Mouse (Mus musculus) liver, embryonic 13.5 days (tissue): ENCODE data around the gene Acpp. TPM values are rescaled to one million over a fixed set of nuclear protein-coding genes. Genes with fewer than 3 reads are reported as not detected.

Source experiments
- ATAC-seq: fragments of 200-750 bp; cut with Nextera tagmentation; 2 replicates; pipeline ENCODE4 v1.8.0; 2017; ENCODE audit warnings: low read depth, mild to moderate bottlenecking, moderate number of reproducible peaks, moderate library complexity
- DNase-seq: peaks from one replicate; pipeline ENCODE4 v3.0.0; 2022
- H3K27ac ChIP-seq: fragments of 300-500 bp; sonication (generic); 2 replicates; pipeline ENCODE4 v1.5.1; 2015; ENCODE audit warnings: moderate library complexity, mild to moderate bottlenecking, inconsistent platforms
- H3K27me3 ChIP-seq: fragments of 300-500 bp; sonication (generic); 2 replicates; pipeline ENCODE4 v1.6.1; 2015; ENCODE audit warnings: mild to moderate bottlenecking, inconsistent platforms
- H3K36me3 ChIP-seq: fragments of 300-500 bp; sonication (generic); 2 replicates; pipeline ENCODE4 v1.6.1; 2015; ENCODE audit warnings: mild to moderate bottlenecking, inconsistent platforms
- H3K4me1 ChIP-seq: fragments of 300-500 bp; sonication (generic); replicated peaks from 2 replicates; pipeline ENCODE4 v1.6.1; 2015; ENCODE audit warnings: inconsistent platforms
- H3K4me2 ChIP-seq: fragments of 300-500 bp; sonication (generic); 2 replicates; pipeline ENCODE4 v1.6.1; 2015; ENCODE audit warnings: inconsistent platforms, mild to moderate bottlenecking, moderate library complexity
- H3K4me3 ChIP-seq: fragments of 300-500 bp; sonication (generic); replicated peaks from 2 replicates; pipeline ENCODE4 v1.5.1; 2015; ENCODE audit warnings: mild to moderate bottlenecking, inconsistent platforms
- H3K9ac ChIP-seq: fragments of 300-500 bp; sonication (generic); 2 replicates; pipeline ENCODE4 v1.6.1; 2015; ENCODE audit warnings: mild to moderate bottlenecking, inconsistent platforms
- H3K9me3 ChIP-seq: fragments of 300-500 bp; sonication (generic); replicated peaks from 2 replicates; pipeline ENCODE4 v1.6.1; 2016; ENCODE audit warnings: inconsistent platforms
- WGBS: fragments of 180-500 bp; shearing (Covaris S2); methylation state at CpG from one replicate; pipeline ENCODE4 v1.1.7; 2015; ENCODE audit not compliant: insufficient replicate concordance; 5-methylcytosine and 5-hydroxymethylcytosine counted together
- polyA plus RNA-seq: library from polyadenylated mRNA; unstranded; fragments of >200 nt; fragmentation: Nextera tagmentation; extraction: Ambion mirVana; gene quantifications from 2 replicates; pipeline ENCODE4 v1.2.1, GENCODE M21; 2015

Acpp gene
- polyA plus RNA-seq, 1 experiment from 2014 or later, result 0.07 TPM

DNA sequence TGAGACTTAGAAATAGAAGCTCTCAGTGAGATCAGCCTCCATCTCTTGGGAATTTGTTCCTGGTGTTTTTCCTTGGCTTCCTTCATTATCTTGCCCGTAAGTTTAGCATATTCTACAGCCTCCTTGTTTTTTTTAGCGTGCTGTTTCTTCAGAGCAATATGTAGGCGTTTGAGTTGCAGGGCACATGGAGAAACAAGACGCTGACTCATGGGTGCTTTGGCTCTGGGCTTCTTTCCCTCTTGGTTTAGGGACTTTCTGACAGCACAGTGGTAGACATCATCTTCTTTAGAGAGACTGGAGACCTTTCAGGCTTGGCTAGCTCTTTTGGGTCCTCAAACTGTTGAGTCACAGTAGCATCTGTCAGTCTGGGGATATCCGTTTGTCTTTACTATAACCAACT, 6.6 kb upstream of the Acpp start:
- H3K27me3 ChIP-seq, result no peaks in the 10 kb centered on the region
- no peaks in the 10 kb centered on the region for H3K4me1 ChIP-seq
- no peak overlapping the region for H3K4me3 ChIP-seq
- no peaks in the 10 kb centered on the region for H3K9me3 ChIP-seq
- H3K9ac ChIP-seq, result no peak overlapping the region
- H3K4me2 ChIP-seq, result no peak overlapping the region
- DNase-seq (no peak), ATAC-seq (no peak)
- no peaks in the 10 kb centered on the region for H3K36me3 ChIP-seq
- no peak overlapping the region for H3K27ac ChIP-seq
- 48% methylated on average over 5 of the region's 5 CpGs for WGBS

GRCm38 (mm10) chr9:104339483-104339882, 1.9 kb upstream of the Acpp start:
- H3K9me3 ChIP-seq, result no peaks in the 10 kb centered on the region
- H3K4me2 ChIP-seq, result no peak overlapping the region
- H3K9ac ChIP-seq, result no peak overlapping the region
- H3K27me3 ChIP-seq, result no peaks in the 10 kb centered on the region
- no peak overlapping the region for H3K27ac ChIP-seq
- H3K36me3 ChIP-seq, result no peaks in the 10 kb centered on the region
- H3K4me1 ChIP-seq, result 0 out of 2 replicates have a peak, but pooled peaks cover 4% of the 10 kb centered on the region
- ATAC-seq, result no peak
- 54% methylated on average over 5 of the region's 5 CpGs for WGBS
- no peak for DNase-seq
- H3K4me3 ChIP-seq, result no peak overlapping the region

GRCm38 (mm10) chr9:104338489-104339427, 1.2 kb upstream of the Acpp start:
- Histone ChIP-seq H3K9me3 (no peaks in the 10 kb centered on the region), H3K27ac (no peak overlapping the region), H3K36me3 (no peaks in the 10 kb centered on the region), H3K9ac (no peak overlapping the region), H3K4me3 (no peak overlapping the region), H3K4me2 (no peak overlapping the region), H3K27me3 (no peaks in the 10 kb centered on the region), H3K4me1 (0 out of 2 replicates have a peak, but pooled peaks cover 4% of the 10 kb centered on the region)
- ATAC-seq (no peak), DNase-seq (no peak)
- 54% methylated on average over 18 of the region's 18 CpGs for WGBS

DNA sequence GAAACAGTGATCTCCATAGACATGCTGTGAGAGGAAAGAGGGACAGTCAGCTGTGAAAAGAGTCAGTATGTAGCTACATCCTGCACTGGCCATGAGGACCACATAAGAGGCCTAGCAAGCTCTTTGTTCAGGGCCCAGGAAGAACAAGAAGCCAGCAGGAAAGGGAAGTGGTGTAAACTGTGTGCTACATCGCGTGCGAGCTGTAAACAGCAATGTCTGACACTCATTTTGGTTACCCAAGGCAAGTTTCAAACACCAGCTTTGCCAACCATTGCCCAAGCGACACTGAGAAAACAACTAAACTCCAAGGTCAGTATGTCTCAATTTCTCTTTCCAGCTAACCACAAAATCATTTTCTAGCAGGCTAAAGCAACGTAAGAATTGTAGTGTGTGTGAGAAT, 6.2 kb downstream of the Acpp start:
- H3K4me2 ChIP-seq, result no peak overlapping the region
- no peaks in the 10 kb centered on the region for H3K9me3 ChIP-seq
- H3K27ac ChIP-seq, result no peak overlapping the region
- no peak overlapping the region for H3K9ac ChIP-seq
- no peak overlapping the region for H3K4me3 ChIP-seq
- H3K36me3 ChIP-seq, result no peaks in the 10 kb centered on the region
- no peak for ATAC-seq
- WGBS, result 57% methylated on average over 5 of the region's 5 CpGs
- no peaks in the 10 kb centered on the region for H3K4me1 ChIP-seq
- no peak for DNase-seq
- no peaks in the 10 kb centered on the region for H3K27me3 ChIP-seq

- no peak overlapping the region for H3K4me3 ChIP-seq
- 53% methylated on average over 4 of the region's 4 CpGs for WGBS
These were observed 8.9 kb downstream of the Acpp start for GRCm38 (mm10) chr9:104328655-104329054.

DNA sequence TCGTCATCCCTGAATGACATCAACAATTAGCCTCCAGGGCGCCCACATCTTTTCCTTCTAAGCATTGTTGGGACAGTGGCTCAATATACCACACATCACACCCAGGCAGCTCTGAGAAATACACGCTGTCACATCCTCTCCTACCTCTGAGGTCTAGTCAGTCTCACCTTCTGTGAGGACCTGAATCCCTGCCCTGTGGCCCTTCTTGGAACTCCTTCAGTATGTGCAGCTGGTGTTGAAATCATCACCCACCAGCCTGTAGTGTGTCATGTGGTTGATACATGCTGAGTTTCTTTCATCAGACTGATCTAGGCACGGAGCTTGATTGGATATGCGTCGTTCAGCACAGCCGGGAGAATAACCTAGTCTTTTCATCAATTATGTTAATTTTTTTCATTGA, 16.0 kb downstream of the Acpp start:
- no peak overlapping the region for H3K4me2 ChIP-seq
- no peaks in the 10 kb centered on the region for H3K4me1 ChIP-seq
- no peaks in the 10 kb centered on the region for H3K9me3 ChIP-seq
- H3K27ac ChIP-seq, result no peak overlapping the region
- no peaks in the 10 kb centered on the region for H3K36me3 ChIP-seq
- H3K9ac ChIP-seq, result no peak overlapping the region
- no peak overlapping the region for H3K4me3 ChIP-seq
- ATAC-seq, result no peak
- 62% methylated on average over 7 of the region's 7 CpGs for WGBS
- no peak for DNase-seq
- H3K27me3 ChIP-seq, result no peaks in the 10 kb centered on the region

More at GRCm38 (mm10) chr9:104328655-104329054, 8.9 kb downstream of the Acpp start:
- Histone ChIP-seq H3K4me1 (no peaks in the 10 kb centered on the region), H3K4me2 (no peak overlapping the region), H3K9me3 (no peaks in the 10 kb centered on the region), H3K36me3 (no peaks in the 10 kb centered on the region), H3K27me3 (no peaks in the 10 kb centered on the region), H3K27ac (no peak overlapping the region), H3K9ac (no peak overlapping the region)
- DNase-seq (no peak), ATAC-seq (no peak)

DNA sequence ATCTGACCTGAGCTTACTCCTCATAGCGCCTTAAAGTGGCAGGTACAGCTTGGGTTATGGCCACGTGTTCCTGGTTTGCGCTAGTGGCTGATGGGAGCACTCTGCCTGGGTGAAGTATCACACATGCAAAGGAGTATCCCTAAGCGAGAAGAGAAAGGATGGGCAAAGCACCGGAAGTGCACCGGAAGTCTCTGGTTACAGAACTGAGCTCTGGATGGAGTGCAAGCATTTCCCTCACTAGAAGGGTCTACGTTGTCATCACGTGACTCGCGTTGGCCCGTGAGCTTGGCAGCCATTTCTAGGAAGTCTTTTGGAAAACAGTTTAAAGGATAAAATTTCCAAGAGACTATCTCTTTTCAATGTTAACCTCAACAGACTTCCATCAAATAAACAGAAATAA, 21.2 kb downstream of the Acpp start:
- Histone ChIP-seq H3K4me3 (no peak overlapping the region), H3K9ac (no peak overlapping the region), H3K4me2 (no peak overlapping the region), H3K27me3 (no peaks in the 10 kb centered on the region), H3K4me1 (no peaks in the 10 kb centered on the region), H3K27ac (no peak overlapping the region), H3K36me3 (no peaks in the 10 kb centered on the region), H3K9me3 (no peaks in the 10 kb centered on the region)
- DNase-seq (no peak), ATAC-seq (no peak)
- 70% methylated on average over 11 of the region's 11 CpGs for WGBS

GRCm38 (mm10) chr9:104315499-104315898, 22.0 kb downstream of the Acpp start:
- ATAC-seq, result no peak
- 12% methylated on average over 10 of the region's 10 CpGs for WGBS
- Histone ChIP-seq H3K4me3 (no peak overlapping the region), H3K27me3 (no peaks in the 10 kb centered on the region), H3K4me1 (no peaks in the 10 kb centered on the region), H3K36me3 (no peaks in the 10 kb centered on the region), H3K27ac (no peak overlapping the region), H3K9ac (no peak overlapping the region), H3K9me3 (no peaks in the 10 kb centered on the region), H3K4me2 (no peak overlapping the region)
- DNase-seq, result no peak

- Histone ChIP-seq H3K9ac (no peak overlapping the region), H3K27me3 (no peaks in the 10 kb centered on the region), H3K27ac (no peak overlapping the region), H3K9me3 (no peaks in the 10 kb centered on the region), H3K4me2 (no peak overlapping the region), H3K36me3 (no peaks in the 10 kb centered on the region), H3K4me1 (no peaks in the 10 kb centered on the region), H3K4me3 (no peak overlapping the region)
- WGBS, result 12% methylated on average over 6 of the region's 6 CpGs
- peak; percentile 25 for DNase-seq
- no peak for ATAC-seq
These were observed 30.8 kb downstream of the Acpp start for GRCm38 (mm10) chr9:104306734-104307133.

DNA sequence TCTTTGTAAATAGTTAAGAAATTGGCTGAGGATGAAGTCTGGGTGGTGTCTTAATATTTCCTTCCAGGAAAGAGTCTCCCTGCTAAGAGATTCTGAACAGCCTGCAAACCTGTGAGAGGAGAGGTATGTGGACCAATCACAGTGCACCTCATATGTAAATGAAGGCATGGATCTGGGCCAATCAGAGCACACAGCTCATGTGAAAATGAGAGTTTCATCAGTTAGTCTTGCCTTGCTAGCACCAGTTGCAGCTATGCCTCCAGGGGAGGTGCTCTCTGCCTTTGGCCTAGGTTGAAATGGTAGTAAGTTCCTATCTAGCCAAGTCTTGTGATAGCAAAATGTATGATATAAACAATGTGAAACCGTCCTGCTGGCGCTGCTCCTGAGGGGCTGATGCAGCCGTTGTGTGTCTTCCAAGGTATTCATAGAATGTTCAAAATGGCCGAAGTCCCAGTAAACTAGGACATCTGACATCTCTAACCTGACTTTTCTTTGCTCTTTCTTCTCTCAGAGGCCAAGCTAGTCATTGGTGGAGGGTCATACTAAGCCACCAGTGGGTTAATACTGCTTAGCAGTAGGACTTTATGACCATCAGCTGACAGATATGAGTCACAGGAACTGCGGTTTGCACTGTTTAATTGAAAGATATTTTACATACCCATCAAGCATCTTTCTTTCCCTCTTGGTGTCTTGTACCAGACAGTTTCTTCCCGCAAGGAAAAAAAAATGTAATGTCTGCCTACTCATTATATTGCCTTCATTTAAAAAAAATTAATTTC, 32.0 kb downstream of the Acpp start:
- DNase-seq, result no peak
- no peaks in the 10 kb centered on the region for H3K4me1 ChIP-seq
- no peak for ATAC-seq

DNA sequence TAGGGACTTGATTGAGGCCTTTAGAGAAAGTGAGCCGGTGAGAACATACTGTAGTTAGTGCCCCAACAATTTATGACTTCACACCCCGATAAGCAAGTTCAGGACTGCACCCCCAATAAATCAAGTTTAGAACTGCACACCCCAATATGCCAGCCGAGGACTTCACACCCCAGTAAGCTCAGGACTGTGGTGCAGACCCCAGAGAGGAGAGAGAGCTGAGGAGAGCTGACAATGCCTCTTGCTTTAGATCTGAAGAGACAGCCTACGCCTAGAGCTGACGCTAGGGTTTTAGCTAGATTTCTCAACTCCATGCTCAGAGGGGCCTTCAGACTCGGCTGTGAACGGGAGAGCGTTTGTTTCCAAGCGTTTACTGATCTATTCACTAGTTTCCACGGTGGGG, 32.7 kb downstream of the Acpp start:
- Histone ChIP-seq H3K4me3 (no peak overlapping the region), H3K4me2 (no peak overlapping the region), H3K9ac (no peak overlapping the region), H3K9me3 (no peaks in the 10 kb centered on the region), H3K36me3 (no peaks in the 10 kb centered on the region), H3K27me3 (no peaks in the 10 kb centered on the region), H3K27ac (no peak overlapping the region), H3K4me1 (no peaks in the 10 kb centered on the region)
- 53% methylated on average over 10 of the region's 10 CpGs for WGBS
- ATAC-seq (no peak), DNase-seq (no peak)

More for the DNA sequence above, 32.0 kb downstream of the Acpp start:
- 75% methylated on average over 6 of the region's 6 CpGs for WGBS
- Histone ChIP-seq H3K9me3 (no peaks in the 10 kb centered on the region), H3K27ac (no peak overlapping the region), H3K9ac (no peak overlapping the region), H3K4me3 (no peak overlapping the region), H3K27me3 (no peaks in the 10 kb centered on the region), H3K4me2 (no peak overlapping the region), H3K36me3 (no peaks in the 10 kb centered on the region)
